Mouse (Mus musculus) duodenum, adult 2 months (tissue): ENCODE data around the gene Klk1b4. TPM values are rescaled to one million over a fixed set of nuclear protein-coding genes. Genes with fewer than 3 reads are reported as not detected.

Experiments used
- polyA plus RNA-seq: library from polyadenylated mRNA; depleted of rRNA; stranded (reverse); fragments of >200 nt; gene quantifications from 2 replicates; pipeline ENCODE4 v1.2.3, GENCODE M21; 2012; ENCODE audit warnings: low replicate concordance; rRNA removed

The Klk1b4 gene
- 5.1 TPM in 1 of 2 replicates, not detected in the other for polyA plus RNA-seq

DNA sequence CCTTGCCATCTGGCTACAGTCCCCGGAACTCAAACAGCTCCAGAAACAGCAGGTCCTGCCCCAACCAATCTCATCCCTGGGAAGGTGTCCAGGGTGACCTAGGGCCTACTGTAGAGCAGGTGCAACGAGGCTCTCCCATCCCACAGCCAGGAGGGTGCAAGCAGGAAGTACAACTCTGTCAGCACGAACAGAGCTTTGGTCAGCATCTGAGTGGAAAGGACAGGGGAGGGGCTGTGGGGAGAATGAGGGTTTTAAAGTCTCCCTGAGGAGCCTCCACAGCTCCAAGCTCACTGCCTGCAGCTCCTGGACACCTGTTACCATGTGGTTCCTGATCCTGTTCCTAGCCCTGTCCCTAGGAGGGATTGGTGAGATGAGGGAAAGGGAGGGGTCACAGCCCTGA, at the start of gene Klk1b4:
TSS of gene Klk1b4 (plus strand) at position 301 of the 400 bp plus-strand sequence.

DNA sequence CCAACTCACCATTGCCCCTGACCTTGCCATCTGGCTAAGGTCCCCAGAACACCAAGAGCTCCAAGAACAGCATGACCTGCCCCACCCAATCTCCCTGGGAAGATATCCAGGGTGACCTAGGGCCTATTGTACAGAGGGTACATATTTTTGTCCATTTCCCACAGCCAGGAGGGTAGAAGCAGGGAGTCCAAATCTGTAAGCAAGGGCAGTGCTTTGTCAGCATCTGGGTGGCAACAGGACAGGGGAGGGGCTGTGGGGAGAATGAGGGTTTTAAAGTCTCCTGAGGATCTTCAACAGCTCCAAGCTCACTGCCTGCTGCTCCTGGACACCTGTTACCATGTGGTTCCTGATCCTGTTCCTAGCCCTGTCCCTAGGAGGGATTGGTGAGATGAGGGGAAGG, 19.3 kb upstream of the Klk1b4 start, which contains the start of gene Klk1b24:
TSS of gene Klk1b24 (plus strand) at position 301 of the 400 bp plus-strand sequence.

DNA sequence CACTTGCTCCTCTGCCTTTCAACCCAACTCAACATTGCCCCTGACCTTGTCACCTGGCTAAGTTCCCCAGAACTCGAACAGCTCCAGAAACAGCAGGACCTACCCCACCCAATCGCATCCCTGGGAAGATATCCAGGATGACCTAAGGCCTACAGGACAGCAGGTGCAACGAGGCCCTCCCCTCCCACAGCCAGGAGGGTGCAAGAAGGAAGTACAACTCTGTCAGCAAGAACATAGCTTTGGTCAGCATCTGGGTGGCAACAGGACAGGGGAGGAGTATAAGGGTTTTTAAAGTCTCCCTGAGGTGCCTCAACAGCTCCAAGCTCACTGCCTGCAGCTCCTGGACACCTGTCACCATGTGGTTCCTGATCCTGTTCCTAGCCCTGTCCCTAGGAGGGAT, 9.3 kb upstream of the Klk1b4 start, which contains the start of gene Klk1b3:
TSS of gene Klk1b3 (plus strand) at position 301 of the 400 bp plus-strand sequence.

DNA sequence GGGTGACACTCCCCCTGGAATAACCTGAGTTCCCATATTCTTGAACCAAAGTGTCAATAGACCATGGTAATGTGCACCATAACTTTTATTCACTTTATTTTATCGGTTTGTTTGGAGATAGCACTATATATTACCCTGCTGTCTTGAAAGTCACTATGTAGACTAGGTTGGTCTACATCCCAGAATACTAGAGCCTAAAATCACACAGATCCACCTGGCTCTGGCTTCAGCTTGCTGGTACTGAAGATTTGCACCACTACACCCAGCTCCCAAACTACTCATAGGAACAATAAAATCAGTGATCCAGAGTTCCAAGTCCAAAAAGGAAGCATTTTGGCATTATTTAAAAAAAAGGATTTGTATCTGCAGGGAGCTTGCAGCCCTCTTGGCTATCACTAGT, 8.4 kb downstream of the Klk1b4 start, which contains the start of gene Klk1b5:
TSS of gene Klk1b5 (plus strand) at position 301 of the 400 bp plus-strand sequence.

DNA sequence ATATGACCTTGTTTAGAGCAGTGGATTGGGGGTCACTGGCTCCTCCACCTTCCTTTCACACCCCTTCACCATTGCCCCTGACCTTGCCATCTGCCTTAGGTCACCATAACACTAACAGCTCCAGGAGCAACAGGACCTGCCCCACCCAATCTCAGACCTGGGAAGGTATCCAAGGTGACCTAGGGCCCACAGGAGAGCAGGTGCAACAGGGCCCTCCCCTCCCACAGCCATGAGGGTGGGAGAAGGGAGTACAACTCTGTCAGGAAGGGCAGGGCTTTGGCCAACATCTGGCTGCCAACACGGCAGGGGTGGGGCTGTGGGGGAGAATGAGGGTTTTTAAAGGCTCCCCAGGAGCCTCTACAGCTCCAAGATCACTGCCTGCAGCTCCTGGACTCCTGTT, 17.8 kb downstream of the Klk1b4 start, which contains the start of gene Klk1:
TSS of gene Klk1 (plus strand) at position 285 of the 400 bp plus-strand sequence.

DNA sequence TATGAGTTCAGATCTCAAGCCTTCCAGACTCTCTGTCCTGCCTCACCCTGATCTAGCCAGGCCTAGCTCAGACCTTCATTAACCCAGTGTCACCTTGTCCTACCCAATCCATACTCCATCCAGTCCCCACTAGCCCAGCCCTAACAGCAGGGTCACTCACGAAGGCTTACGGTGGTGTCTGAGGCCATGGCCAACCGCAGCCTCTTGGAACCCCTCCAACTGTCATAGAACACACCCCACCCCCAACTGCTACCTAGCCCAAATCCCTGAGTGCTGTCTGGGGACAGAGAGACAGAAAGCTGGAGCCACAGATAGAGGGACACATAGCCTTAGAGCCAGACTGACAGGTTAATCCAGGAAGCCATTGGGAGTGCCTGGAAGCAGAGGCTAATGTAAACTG, 28.7 kb downstream of the Klk1b4 start, which contains the start of gene Gm36864:
TSS of gene Gm36864 (plus strand) at position 269 of the 400 bp plus-strand sequence.

DNA sequence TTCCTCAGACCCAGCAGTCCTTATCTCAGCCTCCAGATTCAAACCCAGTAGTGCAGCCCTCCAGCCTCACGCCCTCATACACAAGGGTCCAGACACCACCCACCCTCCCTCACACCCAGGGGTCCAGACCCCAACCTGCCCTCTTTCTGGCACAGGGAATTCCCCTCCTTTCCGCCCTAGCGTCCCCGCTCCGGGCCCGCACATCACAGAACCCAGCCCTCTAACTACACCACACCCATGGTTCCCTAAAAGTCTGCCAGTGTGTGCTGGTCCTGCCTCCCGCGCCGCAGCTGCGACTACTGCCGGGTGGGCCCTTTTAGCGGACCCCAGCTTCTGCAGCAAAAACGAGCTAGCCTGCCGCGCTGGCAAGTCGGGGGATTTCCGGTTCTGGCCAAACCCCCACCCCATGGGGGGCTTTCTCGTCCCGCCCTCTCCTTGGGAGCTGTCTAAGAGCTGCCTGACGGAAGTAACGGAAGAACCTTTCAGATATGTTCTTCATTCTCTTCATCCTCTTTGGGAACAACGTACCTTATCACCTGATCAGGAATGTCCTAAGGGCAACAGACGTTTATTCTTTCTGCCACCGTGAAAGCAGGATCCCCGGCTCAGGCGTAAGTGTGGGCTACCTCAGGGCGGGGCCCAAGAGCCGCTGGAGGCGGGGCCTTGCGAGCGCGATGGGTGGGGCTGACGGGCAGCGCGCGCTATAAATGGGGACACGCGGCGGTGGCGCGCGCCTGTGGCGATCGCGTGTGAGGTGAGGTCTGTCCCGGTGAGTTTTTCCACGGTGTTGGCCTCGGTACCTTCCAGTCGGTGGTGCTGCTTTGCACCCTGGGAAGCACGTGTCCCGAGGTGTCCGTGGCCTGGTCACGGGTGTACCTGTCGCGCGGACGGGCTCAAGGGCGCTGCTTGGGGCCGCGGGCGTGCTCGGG, 39.1 kb downstream of the Klk1b4 start, which contains the start of the genes 1700028J19Rik and 2410002F23Rik:
TSS of gene 1700028J19Rik (minus strand) at position 641 of the 929 bp plus-strand sequence.
TSS of gene 2410002F23Rik (plus strand) at position 668 of the 929 bp plus-strand sequence.

DNA sequence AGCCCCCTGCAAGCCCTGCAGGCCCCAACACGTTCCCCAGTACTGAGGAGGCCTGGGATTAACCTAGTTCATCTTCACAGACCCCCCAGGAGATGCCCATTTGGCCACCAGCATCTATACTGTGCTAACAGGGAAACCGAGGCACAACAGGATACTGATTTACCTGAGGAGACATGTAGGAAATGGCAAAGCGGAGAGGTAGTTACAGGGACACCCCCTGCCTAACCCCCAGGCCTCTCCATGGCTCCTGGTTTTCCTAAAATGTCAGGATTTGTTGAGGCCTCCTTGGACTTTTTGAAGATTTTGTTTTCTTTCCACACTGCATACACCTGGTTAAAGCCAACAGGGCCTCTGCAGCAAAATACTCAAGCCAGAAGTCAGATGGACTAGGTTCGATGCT, 50.0 kb downstream of the Klk1b4 start, which contains the start of gene Acp4:
TSS of gene Acp4 (minus strand) at position 101 of the 400 bp plus-strand sequence.

DNA sequence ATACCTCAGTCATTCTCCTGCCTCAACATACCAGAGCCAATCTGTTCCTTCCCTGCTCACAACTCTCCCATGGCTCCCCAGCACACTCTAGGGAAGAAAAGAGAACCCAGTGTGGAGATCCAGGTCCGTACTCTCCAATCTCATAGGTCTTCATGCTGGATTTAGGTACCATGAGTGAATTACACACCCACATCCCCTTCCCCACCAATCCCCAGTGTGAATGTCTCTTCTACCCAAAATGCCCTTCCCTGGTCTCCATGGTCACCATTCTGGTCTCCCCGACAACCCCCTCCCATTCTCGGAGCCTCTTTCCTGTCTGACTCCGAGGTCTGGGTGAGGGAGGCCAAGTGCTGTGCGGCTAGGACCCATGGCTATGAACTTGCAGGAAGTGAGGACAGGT, 53.9 kb downstream of the Klk1b4 start, which contains the start of gene Gm15517:
TSS of gene Gm15517 (plus strand) at position 301 of the 400 bp plus-strand sequence.

Other genes starting within 250 kb of the Klk1b4 start
- gene Klk1b1, start 240.7 kb upstream of the Klk1b4 start, polyA plus RNA-seq, result not detected in 2 replicates
- not detected in 2 replicates for gene Klk1b9, start 231.4 kb upstream of the Klk1b4 start, polyA plus RNA-seq
- gene Klk1b11, start 211.6 kb upstream of the Klk1b4 start, polyA plus RNA-seq, result 0.49 TPM in 1 of 2 replicates, not detected in the other
- gene Klk1b26, start 195.3 kb upstream of the Klk1b4 start, polyA plus RNA-seq, result not detected in 2 replicates
- gene Klk1b27, start 155.1 kb upstream of the Klk1b4 start, polyA plus RNA-seq, result 0.14 and 0.25 TPM in 2 replicates
- gene Klk1b21, start 105.1 kb upstream of the Klk1b4 start, polyA plus RNA-seq, result not detected in 2 replicates
- not detected in 2 replicates for gene Klk1b22, start 94.8 kb upstream of the Klk1b4 start, polyA plus RNA-seq
- not detected in 2 replicates for gene Klk1b16, start 70.7 kb upstream of the Klk1b4 start, polyA plus RNA-seq
- gene Klk1b24, start 19.2 kb upstream of the Klk1b4 start, polyA plus RNA-seq, result 0.19 TPM in 1 of 2 replicates, not detected in the other
- 1.8 TPM in 1 of 2 replicates, not detected in the other for gene Klk1b3, start 9.2 kb upstream of the Klk1b4 start, polyA plus RNA-seq
- gene Klk1b5, start 8.5 kb downstream of the Klk1b4 start, polyA plus RNA-seq, result 0.65 and 5.5 TPM in 2 replicates
- gene Klk1, start 17.9 kb downstream of the Klk1b4 start, polyA plus RNA-seq, result 81.1 and 870 TPM in 2 replicates
- 0.08 TPM in 1 of 2 replicates, not detected in the other for gene Gm36864, start 28.7 kb downstream of the Klk1b4 start, polyA plus RNA-seq
- 1.4 TPM in 2 replicates for gene 1700028J19Rik, start 39.3 kb downstream of the Klk1b4 start, polyA plus RNA-seq
- 67.9 and 113 TPM in 2 replicates for gene 2410002F23Rik, start 39.3 kb downstream of the Klk1b4 start, polyA plus RNA-seq
- not detected in 2 replicates for gene Acp4, start 49.9 kb downstream of the Klk1b4 start, polyA plus RNA-seq
- 0.60 TPM in 1 of 2 replicates, not detected in the other for gene Gm15517, start 54.0 kb downstream of the Klk1b4 start, polyA plus RNA-seq
- 1.8 and 2.5 TPM in 2 replicates for gene Clec11a, start 99.5 kb downstream of the Klk1b4 start, polyA plus RNA-seq
- gene Shank1, start 102.8 kb downstream of the Klk1b4 start, polyA plus RNA-seq, result 0.72 and 1.6 TPM in 2 replicates
- gene Syt3, start 176.7 kb downstream of the Klk1b4 start, polyA plus RNA-seq, result 0.84 and 5.3 TPM in 2 replicates
- 0.92 and 1.2 TPM in 2 replicates for gene 1700008O03Rik, start 178.4 kb downstream of the Klk1b4 start, polyA plus RNA-seq
- gene Lrrc4b, start 221.6 kb downstream of the Klk1b4 start, polyA plus RNA-seq, result 1.0 and 1.5 TPM in 2 replicates